Mouse (Mus musculus) adrenal gland, postnatal 14 days (tissue): ENCODE results near the gene Gm10096. TPM values are rescaled to one million over a fixed set of nuclear protein-coding genes. Genes with fewer than 3 reads are reported as not detected.
"Not testable (repeated sequence)": the region's sequence is repeated elsewhere in the genome, so short reads cannot be mapped to it uniquely, and the experiment has no call there.

Experiments
- DNase-seq: peaks from one replicate; pipeline ENCODE4 v3.0.0; 2021; ENCODE audit warnings: mixed read lengths
- long read RNA-seq, 2 experiments: library from polyadenylated mRNA; stranded (forward); transcript quantifications; one replicate each; pipeline ENCODE4 v2.0.0; 2021
- total RNA-seq: library from RNA; stranded (reverse); gene quantifications from 2 replicates; pipeline ENCODE4 v1.2.3, GENCODE M21; 2021

Gene Gm10096
- total RNA-seq: not detected in 2 replicates
- long read RNA-seq, experiment 1: 0 reads
- long read RNA-seq, experiment 2: 0 reads

GRCm38 (mm10) chrX:28954602-28955001, at the start of gene Gm10096:
Gm10096 (minus strand) TSS chrX:28954702.
- DNase-seq: not testable (repeated sequence)
